Mouse (Mus musculus): ENCODE measurements around the gene Rcn3. TPM values are rescaled to one million over a fixed set of nuclear protein-coding genes. Genes with fewer than 3 reads are reported as not detected.
A peak's percentile ranks its signal among the peaks of the same experiment; 100 is the strongest.
"Not testable (repeated sequence)": the region's sequence is repeated elsewhere in the genome, so short reads cannot be mapped to it uniquely, and the experiment has no call there.

The Rcn3 gene
- polyA plus RNA-seq, 1 experiment from 2014 or later: 22.7 TPM

- no peak overlapping the region for H3K4me3 ChIP-seq (ENCODE audit: low read depth, low read length)
- no peak overlapping the region for H3K9ac ChIP-seq (ENCODE audit: low read depth, low read length)
- peaks cover 8% of the 10 kb centered on the region for H3K4me1 ChIP-seq (ENCODE audit: control insufficient read depth, low read depth, low read length)
- ATAC-seq (ENCODE audit: low read depth): no peak
- H3K36me3 ChIP-seq (ENCODE audit: control insufficient read depth, insufficient read depth): no peaks in the 10 kb centered on the region
- no peak overlapping the region for H3K27ac ChIP-seq (ENCODE audit: low read length)
- no peak overlapping the region for H3K4me2 ChIP-seq (ENCODE audit: low read depth, low read length)
- H3K27me3 ChIP-seq (ENCODE audit: control insufficient read depth, insufficient read depth, low read depth, low read length): no peaks in the 10 kb centered on the region
- no peaks in the 10 kb centered on the region for H3K9me3 ChIP-seq (replicated peaks; ENCODE audit: control insufficient read depth, low read length)
- 68% methylated on average over 8 of the region's 8 CpGs for WGBS (ENCODE audit: insufficient replicate concordance)
Measured at GRCm38 (mm10) chr7:45105491-45105890, 13.5 kb upstream of the Rcn3 start.

- Histone ChIP-seq H3K9me3 (replicated peaks; ENCODE audit: control insufficient read depth, low read length) (no peaks in the 10 kb centered on the region), H3K4me1 (ENCODE audit: control insufficient read depth, low read depth, low read length) (peaks cover 8% of the 10 kb centered on the region), H3K27ac (ENCODE audit: low read length) (no peak overlapping the region), H3K27me3 (ENCODE audit: control insufficient read depth, insufficient read depth, low read depth, low read length) (no peaks in the 10 kb centered on the region), H3K4me2 (ENCODE audit: low read depth, low read length) (no peak overlapping the region), H3K9ac (ENCODE audit: low read depth, low read length) (no peak overlapping the region), H3K36me3 (ENCODE audit: control insufficient read depth, insufficient read depth) (no peaks in the 10 kb centered on the region), H3K4me3 (ENCODE audit: low read depth, low read length) (no peak overlapping the region)
- no peak for ATAC-seq (ENCODE audit: low read depth)
- 53% methylated on average over 5 of the region's 5 CpGs for WGBS (ENCODE audit: insufficient replicate concordance)
Measured at GRCm38 (mm10) chr7:45104941-45105340, 12.9 kb upstream of the Rcn3 start.

GRCm38 (mm10) chr7:45103652-45104180, 11.7 kb upstream of the Rcn3 start, which contains the start of gene Fcgrt:
TSS of gene Fcgrt (minus strand) at chr7:45103851.
- H3K9ac ChIP-seq (ENCODE audit: low read depth, low read length): peak within 1 kb of the TSS; percentile 34; the same call in 1 of the 2 replicates

GRCm38 (mm10) chr7:45102940-45103585, 11.0 kb upstream of the Rcn3 start:
- ATAC-seq (ENCODE audit: low read depth): 0 out of 2 replicates have a peak, but pooled peaks have one; percentile 20
- H3K27ac ChIP-seq (ENCODE audit: low read length): peak overlapping the region; percentile 65
- WGBS (ENCODE audit: insufficient replicate concordance): 61% methylated on average over 9 of the region's 9 CpGs

More at GRCm38 (mm10) chr7:45103652-45104180, 11.7 kb upstream of the Rcn3 start, which contains the start of gene Fcgrt:
- Histone ChIP-seq H3K36me3 (ENCODE audit: control insufficient read depth, insufficient read depth) (no peaks in the 10 kb centered on the region), H3K4me1 (ENCODE audit: control insufficient read depth, low read depth, low read length) (peaks cover 8% of the 10 kb centered on the region), H3K4me3 (ENCODE audit: low read depth, low read length) (peak within 1 kb of the TSS; percentile 36), H3K4me2 (ENCODE audit: low read depth, low read length) (peak within 1 kb of the TSS; percentile 34), H3K9me3 (replicated peaks; ENCODE audit: control insufficient read depth, low read length) (no peaks in the 10 kb centered on the region), H3K27ac (ENCODE audit: low read length) (peak within 1 kb of the TSS; percentile 65), H3K27me3 (ENCODE audit: control insufficient read depth, insufficient read depth, low read depth, low read length) (no peaks in the 10 kb centered on the region)
- peak; percentile 93 for ATAC-seq (ENCODE audit: low read depth)
- WGBS (ENCODE audit: insufficient replicate concordance): 34% methylated on average over 7 of the region's 7 CpGs

GRCm38 (mm10) chr7:45102441-45102840, 10.4 kb upstream of the Rcn3 start:
- H3K9ac ChIP-seq (ENCODE audit: low read depth, low read length): no peak overlapping the region; the same call in 1 of the 2 replicates

More at GRCm38 (mm10) chr7:45102940-45103585, 11.0 kb upstream of the Rcn3 start:
- Histone ChIP-seq H3K4me2 (ENCODE audit: low read depth, low read length) (peak overlapping the region; percentile 34), H3K4me1 (ENCODE audit: control insufficient read depth, low read depth, low read length) (peaks cover 8% of the 10 kb centered on the region), H3K9me3 (replicated peaks; ENCODE audit: control insufficient read depth, low read length) (no peaks in the 10 kb centered on the region), H3K36me3 (ENCODE audit: control insufficient read depth, insufficient read depth) (no peaks in the 10 kb centered on the region), H3K9ac (ENCODE audit: low read depth, low read length) (peak overlapping the region; percentile 34; the same call in 1 of the 2 replicates), H3K4me3 (ENCODE audit: low read depth, low read length) (peak overlapping the region; percentile 36), H3K27me3 (ENCODE audit: control insufficient read depth, insufficient read depth, low read depth, low read length) (no peaks in the 10 kb centered on the region)

GRCm38 (mm10) chr7:45100046-45100445, 8.0 kb upstream of the Rcn3 start:
- no peaks in the 10 kb centered on the region for H3K27me3 ChIP-seq (ENCODE audit: control insufficient read depth, insufficient read depth, low read depth, low read length)
- peaks cover 8% of the 10 kb centered on the region for H3K4me1 ChIP-seq (ENCODE audit: control insufficient read depth, low read depth, low read length)
- no peak overlapping the region for H3K9ac ChIP-seq (ENCODE audit: low read depth, low read length)
- H3K27ac ChIP-seq (ENCODE audit: low read length): no peak overlapping the region
- H3K4me2 ChIP-seq (ENCODE audit: low read depth, low read length): no peak overlapping the region
- H3K4me3 ChIP-seq (ENCODE audit: low read depth, low read length): no peak overlapping the region
- no peak for ATAC-seq (ENCODE audit: low read depth)
- H3K9me3 ChIP-seq (replicated peaks; ENCODE audit: control insufficient read depth, low read length): no peaks in the 10 kb centered on the region
- WGBS (ENCODE audit: insufficient replicate concordance): 85% methylated on average over 6 of the region's 6 CpGs
- H3K36me3 ChIP-seq (ENCODE audit: control insufficient read depth, insufficient read depth): no peaks in the 10 kb centered on the region

More at GRCm38 (mm10) chr7:45102441-45102840, 10.4 kb upstream of the Rcn3 start:
- Histone ChIP-seq H3K36me3 (ENCODE audit: control insufficient read depth, insufficient read depth) (no peaks in the 10 kb centered on the region), H3K4me1 (ENCODE audit: control insufficient read depth, low read depth, low read length) (peaks cover 8% of the 10 kb centered on the region), H3K27me3 (ENCODE audit: control insufficient read depth, insufficient read depth, low read depth, low read length) (no peaks in the 10 kb centered on the region), H3K4me3 (ENCODE audit: low read depth, low read length) (peak overlapping the region; percentile 36), H3K27ac (ENCODE audit: low read length) (no peak overlapping the region), H3K9me3 (replicated peaks; ENCODE audit: control insufficient read depth, low read length) (no peaks in the 10 kb centered on the region), H3K4me2 (ENCODE audit: low read depth, low read length) (peak overlapping the region; percentile 34)
- WGBS (ENCODE audit: insufficient replicate concordance): 49% methylated on average over 11 of the region's 11 CpGs
- ATAC-seq (ENCODE audit: low read depth): no peak

- Histone ChIP-seq H3K4me3 (ENCODE audit: low read depth, low read length) (no peak overlapping the region), H3K27ac (ENCODE audit: low read length) (no peak overlapping the region), H3K36me3 (ENCODE audit: control insufficient read depth, insufficient read depth) (no peaks in the 10 kb centered on the region), H3K9ac (ENCODE audit: low read depth, low read length) (no peak overlapping the region), H3K4me1 (ENCODE audit: control insufficient read depth, low read depth, low read length) (peaks cover 4% of the 10 kb centered on the region), H3K9me3 (replicated peaks; ENCODE audit: control insufficient read depth, low read length) (no peaks in the 10 kb centered on the region), H3K27me3 (ENCODE audit: control insufficient read depth, insufficient read depth, low read depth, low read length) (no peaks in the 10 kb centered on the region), H3K4me2 (ENCODE audit: low read depth, low read length) (no peak overlapping the region)
- WGBS (ENCODE audit: insufficient replicate concordance): 72% methylated on average over 8 of the region's 8 CpGs
- no peak for ATAC-seq (ENCODE audit: low read depth)
Measured at GRCm38 (mm10) chr7:45098541-45099240, 6.7 kb upstream of the Rcn3 start.

- 14% methylated on average over 6 of the region's 6 CpGs for WGBS (ENCODE audit: insufficient replicate concordance)
- Histone ChIP-seq H3K27ac (ENCODE audit: low read length) (peak overlapping the region; percentile 63), H3K27me3 (ENCODE audit: control insufficient read depth, insufficient read depth, low read depth, low read length) (no peaks in the 10 kb centered on the region), H3K4me3 (ENCODE audit: low read depth, low read length) (no peak overlapping the region), H3K4me2 (ENCODE audit: low read depth, low read length) (no peak overlapping the region), H3K36me3 (ENCODE audit: control insufficient read depth, insufficient read depth) (no peaks in the 10 kb centered on the region), H3K9me3 (replicated peaks; ENCODE audit: control insufficient read depth, low read length) (no peaks in the 10 kb centered on the region), H3K4me1 (ENCODE audit: control insufficient read depth, low read depth, low read length) (peaks cover 11% of the 10 kb centered on the region), H3K9ac (ENCODE audit: low read depth, low read length) (no peak overlapping the region)
- peak; percentile 67 for ATAC-seq (ENCODE audit: low read depth)
Measured at GRCm38 (mm10) chr7:45097479-45097878, 5.5 kb upstream of the Rcn3 start.

- peaks cover 21% of the 10 kb centered on the region for H3K4me1 ChIP-seq (ENCODE audit: control insufficient read depth, low read depth, low read length)
- not testable (repeated sequence) for H3K4me2 ChIP-seq (ENCODE audit: low read depth, low read length); H3K9ac ChIP-seq (ENCODE audit: low read depth, low read length); H3K27ac ChIP-seq (ENCODE audit: low read length); H3K4me3 ChIP-seq (ENCODE audit: low read depth, low read length); ATAC-seq (ENCODE audit: low read depth); H3K27me3 ChIP-seq (ENCODE audit: control insufficient read depth, insufficient read depth, low read depth, low read length); H3K9me3 ChIP-seq (replicated peaks; ENCODE audit: control insufficient read depth, low read length); H3K36me3 ChIP-seq (ENCODE audit: control insufficient read depth, insufficient read depth)
- WGBS (ENCODE audit: insufficient replicate concordance): 76% methylated on average over 14 of the region's 14 CpGs
Measured at GRCm38 (mm10) chr7:45095965-45096364, 3.9 kb upstream of the Rcn3 start.

Data from liver, embryonic 16.5 days (tissue).